Mouse (Mus musculus): ENCODE measurements at regions not wholly inside any gene's neighbourhood (a gene's known extent, or its start where the extent isn't known, plus 50 kb on each side); places are given as distances from the start of the nearest gene placed in this dataset.

GRCm38 (mm10) chr15:31854764-31855163 lies 253.1 kb downstream of the Fam173b start:
- DNase-seq (ENCODE audit: low read depth): peak; percentile 16
- no peak for TF ChIP-seq CTCF (IDR thresholded peaks at IDR 0.05; ENCODE audit: borderline replicate concordance, extremely low read depth, insufficient read depth, insufficient read length)
- TF ChIP-seq POLR2A (IDR thresholded peaks at IDR 0.05; ENCODE audit: borderline replicate concordance, extremely low read depth, insufficient read depth, insufficient read length, poor library complexity, severe bottlenecking): no peak

- DNase-seq (ENCODE audit: low read depth): no peak
- TF ChIP-seq POLR2A (IDR thresholded peaks at IDR 0.05; ENCODE audit: borderline replicate concordance, extremely low read depth, insufficient read depth, insufficient read length, poor library complexity, severe bottlenecking) (no peak), CTCF (IDR thresholded peaks at IDR 0.05; ENCODE audit: borderline replicate concordance, extremely low read depth, insufficient read depth, insufficient read length) (no peak)
Observed at GRCm38 (mm10) chr15:31855188-31855587, 253.5 kb downstream of the Fam173b start.

- no peak for DNase-seq (ENCODE audit: low read depth)
- no peak for TF ChIP-seq CTCF (IDR thresholded peaks at IDR 0.05; ENCODE audit: borderline replicate concordance, extremely low read depth, insufficient read depth, insufficient read length)
- TF ChIP-seq POLR2A (IDR thresholded peaks at IDR 0.05; ENCODE audit: borderline replicate concordance, extremely low read depth, insufficient read depth, insufficient read length, poor library complexity, severe bottlenecking): no peak
Observed at GRCm38 (mm10) chr15:31869100-31869499, 267.4 kb downstream of the Fam173b start.

- TF ChIP-seq POLR2A (IDR thresholded peaks at IDR 0.05; ENCODE audit: borderline replicate concordance, extremely low read depth, insufficient read depth, insufficient read length, poor library complexity, severe bottlenecking) (no peak), CTCF (IDR thresholded peaks at IDR 0.05; ENCODE audit: borderline replicate concordance, extremely low read depth, insufficient read depth, insufficient read length) (no peak)
- no peak for DNase-seq (ENCODE audit: low read depth)
Observed at GRCm38 (mm10) chr15:31869673-31870417, 268.2 kb downstream of the Fam173b start.

- TF ChIP-seq POLR2A (IDR thresholded peaks at IDR 0.05; ENCODE audit: borderline replicate concordance, extremely low read depth, insufficient read depth, insufficient read length, poor library complexity, severe bottlenecking) (no peak), CTCF (IDR thresholded peaks at IDR 0.05; ENCODE audit: borderline replicate concordance, extremely low read depth, insufficient read depth, insufficient read length) (no peak)
- DNase-seq (ENCODE audit: low read depth): no peak
Observed at GRCm38 (mm10) chr15:31875436-31875835, 273.8 kb downstream of the Fam173b start.

- no peak for DNase-seq (ENCODE audit: low read depth)
- TF ChIP-seq CTCF (IDR thresholded peaks at IDR 0.05; ENCODE audit: borderline replicate concordance, extremely low read depth, insufficient read depth, insufficient read length) (no peak), POLR2A (IDR thresholded peaks at IDR 0.05; ENCODE audit: borderline replicate concordance, extremely low read depth, insufficient read depth, insufficient read length, poor library complexity, severe bottlenecking) (no peak)
Observed at GRCm38 (mm10) chr15:31880479-31880878, 278.8 kb downstream of the Fam173b start.

- peak; percentile 20 for DNase-seq (ENCODE audit: low read depth)
Observed at GRCm38 (mm10) chr15:31882331-31882730, 280.7 kb downstream of the Fam173b start.

GRCm38 (mm10) chr15:31883516-31883915 lies 281.9 kb downstream of the Fam173b start:
- no peak for TF ChIP-seq POLR2A (IDR thresholded peaks at IDR 0.05; ENCODE audit: borderline replicate concordance, extremely low read depth, insufficient read depth, insufficient read length, poor library complexity, severe bottlenecking)
- no peak for TF ChIP-seq CTCF (IDR thresholded peaks at IDR 0.05; ENCODE audit: borderline replicate concordance, extremely low read depth, insufficient read depth, insufficient read length)
- no peak for DNase-seq (ENCODE audit: low read depth)

More at GRCm38 (mm10) chr15:31882331-31882730, 280.7 kb downstream of the Fam173b start:
- TF ChIP-seq POLR2A (IDR thresholded peaks at IDR 0.05; ENCODE audit: borderline replicate concordance, extremely low read depth, insufficient read depth, insufficient read length, poor library complexity, severe bottlenecking) (no peak), CTCF (IDR thresholded peaks at IDR 0.05; ENCODE audit: borderline replicate concordance, extremely low read depth, insufficient read depth, insufficient read length) (no peak)

GRCm38 (mm10) chr15:31898904-31899650 lies 278.0 kb upstream of the Tas2r119 start:
- peak; percentile 90 for DNase-seq (ENCODE audit: low read depth)
- no peak for TF ChIP-seq POLR2A (IDR thresholded peaks at IDR 0.05; ENCODE audit: borderline replicate concordance, extremely low read depth, insufficient read depth, insufficient read length, poor library complexity, severe bottlenecking)
- no peak for TF ChIP-seq CTCF (IDR thresholded peaks at IDR 0.05; ENCODE audit: borderline replicate concordance, extremely low read depth, insufficient read depth, insufficient read length)

- TF ChIP-seq CTCF (IDR thresholded peaks at IDR 0.05; ENCODE audit: borderline replicate concordance, extremely low read depth, insufficient read depth, insufficient read length) (no peak), POLR2A (IDR thresholded peaks at IDR 0.05; ENCODE audit: borderline replicate concordance, extremely low read depth, insufficient read depth, insufficient read length, poor library complexity, severe bottlenecking) (no peak)
- DNase-seq (ENCODE audit: low read depth): no peak
Observed at GRCm38 (mm10) chr15:31900325-31900724, 276.8 kb upstream of the Tas2r119 start.

- TF ChIP-seq CTCF (IDR thresholded peaks at IDR 0.05; ENCODE audit: borderline replicate concordance, extremely low read depth, insufficient read depth, insufficient read length) (no peak), POLR2A (IDR thresholded peaks at IDR 0.05; ENCODE audit: borderline replicate concordance, extremely low read depth, insufficient read depth, insufficient read length, poor library complexity, severe bottlenecking) (no peak)
- no peak for DNase-seq (ENCODE audit: low read depth)
Observed at GRCm38 (mm10) chr15:31908432-31908831, 268.7 kb upstream of the Tas2r119 start.
